Mouse (Mus musculus) midbrain, embryonic 13.5 days (tissue): Measurements from ENCODE around the gene Msantd2. TPM values are rescaled to one million over a fixed set of nuclear protein-coding genes. Genes with fewer than 3 reads are reported as not detected.
A peak's percentile ranks its signal among the peaks of the same experiment; 100 is the strongest.

ENCODE experiments used
- ATAC-seq: fragments of 200-750 bp; cut with Nextera tagmentation; 2 replicates; pipeline ENCODE4 v1.8.0; 2017; ENCODE audit warnings: mild to moderate bottlenecking, moderate TSS enrichment, moderate library complexity
- H3K27ac ChIP-seq: fragments of 300-500 bp; sonication (generic); 2 replicates; pipeline ENCODE4 v1.5.1; 2015; ENCODE audit warnings: inconsistent platforms, mild to moderate bottlenecking, moderate library complexity
- H3K27me3 ChIP-seq: fragments of 300-500 bp; sonication (generic); 2 replicates; pipeline ENCODE4 v1.6.1; 2015; ENCODE audit warnings: mild to moderate bottlenecking, inconsistent platforms
- H3K36me3 ChIP-seq: fragments of 300-500 bp; sonication (generic); 2 replicates; pipeline ENCODE4 v1.6.1; 2015; ENCODE audit warnings: mild to moderate bottlenecking, inconsistent platforms
- H3K4me1 ChIP-seq: fragments of 300-500 bp; sonication (generic); replicated peaks from 2 replicates; pipeline ENCODE4 v1.6.1; 2015; ENCODE audit warnings: inconsistent platforms
- H3K4me2 ChIP-seq: fragments of 300-500 bp; sonication (generic); replicated peaks from 2 replicates; pipeline ENCODE4 v1.6.1; 2015; ENCODE audit warnings: moderate library complexity, mild to moderate bottlenecking, inconsistent platforms
- H3K4me3 ChIP-seq: fragments of 300-500 bp; sonication (generic); replicated peaks from 2 replicates; pipeline ENCODE4 v1.5.1; 2015; ENCODE audit warnings: mild to moderate bottlenecking, inconsistent platforms
- H3K9ac ChIP-seq: fragments of 300-500 bp; sonication (generic); replicated peaks from 2 replicates; pipeline ENCODE4 v1.6.1; 2015; ENCODE audit warnings: mild to moderate bottlenecking, inconsistent platforms
- H3K9me3 ChIP-seq: fragments of 300-500 bp; sonication (generic); 2 replicates; pipeline ENCODE4 v1.6.1; 2016; ENCODE audit warnings: mild to moderate bottlenecking, inconsistent platforms
- WGBS: fragments of 180-500 bp; shearing (Covaris S2); methylation state at CpG from one replicate; pipeline ENCODE4 v1.1.7; 2015; 5-methylcytosine and 5-hydroxymethylcytosine counted together
- polyA plus RNA-seq: library from polyadenylated mRNA; unstranded; fragments of >200 nt; fragmentation: Nextera tagmentation; extraction: Ambion mirVana; gene quantifications from 2 replicates; pipeline ENCODE4 v1.2.1, GENCODE M21; 2015

The Msantd2 gene
- 36.5 and 39.5 TPM in 2 replicates for polyA plus RNA-seq

DNA sequence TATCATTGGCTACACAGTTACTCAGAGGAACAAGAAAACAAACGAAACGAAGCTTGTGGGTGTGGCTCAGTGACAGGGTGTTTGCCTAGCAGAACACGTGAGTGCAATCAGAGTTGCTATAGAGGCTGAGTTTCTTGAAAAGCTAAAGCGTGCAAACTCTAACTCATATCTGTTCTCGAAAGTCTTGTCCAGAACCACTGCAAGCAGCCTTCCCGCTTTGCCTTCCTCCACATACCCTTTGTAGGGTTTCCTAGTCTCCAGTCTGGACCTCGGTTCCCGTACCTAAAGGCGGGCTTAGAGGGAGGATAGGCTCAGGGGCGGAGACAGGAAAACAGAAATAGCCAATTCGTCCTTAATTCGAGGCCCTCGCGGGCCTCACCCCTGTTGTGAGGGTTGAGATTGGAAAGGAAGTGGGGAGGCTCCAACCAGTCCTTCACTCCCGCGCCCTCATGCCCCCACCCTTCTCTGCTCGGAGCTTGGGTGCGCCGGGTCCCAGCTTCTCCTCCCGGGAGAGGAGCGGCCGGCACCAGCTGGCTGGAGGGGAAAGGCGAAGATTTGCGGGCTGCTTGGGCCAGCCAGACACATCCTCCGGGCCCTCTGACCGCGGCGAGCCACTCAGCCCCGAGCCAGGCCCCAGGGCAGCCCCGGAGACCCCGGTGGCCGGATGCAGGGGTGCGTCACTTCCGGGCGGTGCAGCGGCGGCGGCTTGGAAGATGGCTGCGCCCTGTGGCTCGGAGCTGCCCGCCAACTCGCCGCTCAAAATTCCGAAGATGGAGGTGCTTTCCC, at the start of gene Msantd2:
Gene Msantd2, plus strand, starts transcription at position 709 of the 786 bp plus-strand sequence.
- Histone ChIP-seq H3K4me2 (peak within 1 kb of the TSS; percentile 76), H3K27me3 (no peaks in the 10 kb centered on the region), H3K36me3 (0 out of 2 replicates have a peak, but pooled peaks cover 7% of the 10 kb centered on the region), H3K9ac (peak within 1 kb of the TSS; percentile 94), H3K4me3 (peak within 1 kb of the TSS; percentile 98), H3K9me3 (no peaks in the 10 kb centered on the region), H3K4me1 (peaks cover 29% of the 10 kb centered on the region), H3K27ac (peak within 1 kb of the TSS; percentile 98)
- ATAC-seq, result peak; percentile 98
- under 1% methylated on average over 35 of the region's 44 CpGs for WGBS

GRCm38 (mm10) chr9:37452401-37452800, 36.7 kb upstream of the Msantd2 start:
- no peaks in the 10 kb centered on the region for H3K36me3 ChIP-seq
- no peak for ATAC-seq
- H3K27me3 ChIP-seq, result peaks cover 61% of the 10 kb centered on the region
- H3K4me1 ChIP-seq, result peaks cover 57% of the 10 kb centered on the region
- peak overlapping the region; percentile 65; the same call in 1 of the 2 replicates for H3K27ac ChIP-seq
- no peaks in the 10 kb centered on the region for H3K9me3 ChIP-seq
- WGBS, result under 1% methylated on average over 5 of the region's 5 CpGs
- no peak overlapping the region for H3K9ac ChIP-seq
- no peak overlapping the region for H3K4me3 ChIP-seq
- peak overlapping the region; percentile 12 for H3K4me2 ChIP-seq

- Histone ChIP-seq H3K4me1 (peaks cover 64% of the 10 kb centered on the region), H3K36me3 (no peaks in the 10 kb centered on the region), H3K27me3 (peaks cover 65% of the 10 kb centered on the region), H3K4me3 (no peak overlapping the region), H3K4me2 (no peak overlapping the region), H3K9ac (no peak overlapping the region), H3K27ac (no peak overlapping the region), H3K9me3 (no peaks in the 10 kb centered on the region)
- 27% methylated on average over 4 of the region's 4 CpGs for WGBS
- no peak for ATAC-seq
Measured at GRCm38 (mm10) chr9:37453328-37453727, 35.8 kb upstream of the Msantd2 start.

GRCm38 (mm10) chr9:37454011-37454492, 35.1 kb upstream of the Msantd2 start:
- Histone ChIP-seq H3K27ac (peak overlapping the region; percentile 49), H3K27me3 (peaks cover 67% of the 10 kb centered on the region), H3K36me3 (no peaks in the 10 kb centered on the region), H3K9ac (no peak overlapping the region), H3K9me3 (no peaks in the 10 kb centered on the region), H3K4me3 (no peak overlapping the region), H3K4me2 (0 out of 2 replicates have a peak overlapping the region, but pooled peaks have one; percentile 2), H3K4me1 (peaks cover 68% of the 10 kb centered on the region)
- 5% methylated on average over 6 of the region's 6 CpGs for WGBS
- peak; percentile 69 for ATAC-seq

DNA sequence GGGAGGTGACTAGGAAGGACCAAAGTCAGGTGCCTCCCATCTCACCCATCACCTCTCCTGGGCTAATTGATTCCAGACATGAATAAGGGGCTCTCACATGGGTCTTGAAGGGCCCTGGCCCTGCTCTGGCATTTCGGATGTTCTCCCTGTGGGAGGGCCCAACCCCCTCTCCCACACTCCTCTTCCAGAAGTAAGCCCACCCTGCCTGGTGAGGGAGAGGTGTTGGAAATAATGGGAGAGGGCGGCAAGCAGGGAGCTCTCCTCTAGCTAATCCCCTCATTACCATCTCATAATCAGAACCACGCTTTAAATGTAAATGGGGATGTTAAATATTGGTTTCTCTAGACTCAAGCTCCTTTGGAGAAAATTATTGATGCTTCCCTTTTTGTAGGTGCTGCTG, 34.1 kb upstream of the Msantd2 start:
- H3K4me3 ChIP-seq, result no peak overlapping the region
- peaks cover 71% of the 10 kb centered on the region for H3K27me3 ChIP-seq
- 6% methylated on average over 3 of the region's 3 CpGs for WGBS
- no peaks in the 10 kb centered on the region for H3K36me3 ChIP-seq
- H3K4me1 ChIP-seq, result peaks cover 74% of the 10 kb centered on the region
- no peak overlapping the region for H3K9ac ChIP-seq
- peak overlapping the region; percentile 49; the same call in 1 of the 2 replicates for H3K27ac ChIP-seq
- peak; percentile 34; the same call in 1 of the 2 replicates for ATAC-seq
- H3K4me2 ChIP-seq, result no peak overlapping the region
- no peaks in the 10 kb centered on the region for H3K9me3 ChIP-seq

DNA sequence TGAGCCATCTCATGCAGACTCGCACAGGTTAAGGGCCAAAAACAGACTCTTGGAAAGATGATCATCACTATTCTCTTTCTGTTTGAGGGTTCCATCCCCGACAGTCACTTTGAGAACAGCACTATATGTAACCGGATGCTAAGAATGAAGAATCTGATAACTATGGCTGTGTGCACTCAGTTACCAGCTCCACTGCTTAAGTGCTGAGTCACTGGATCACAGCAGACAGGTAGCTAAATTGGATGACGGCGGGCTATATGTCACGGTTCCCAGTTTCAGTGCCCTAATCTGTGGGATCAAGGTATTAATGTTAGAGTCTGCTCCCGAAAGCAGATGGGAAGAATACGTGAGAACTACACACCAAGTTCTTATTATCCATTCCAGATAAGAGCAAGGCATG, 33.3 kb upstream of the Msantd2 start:
- no peak overlapping the region for H3K4me3 ChIP-seq

DNA sequence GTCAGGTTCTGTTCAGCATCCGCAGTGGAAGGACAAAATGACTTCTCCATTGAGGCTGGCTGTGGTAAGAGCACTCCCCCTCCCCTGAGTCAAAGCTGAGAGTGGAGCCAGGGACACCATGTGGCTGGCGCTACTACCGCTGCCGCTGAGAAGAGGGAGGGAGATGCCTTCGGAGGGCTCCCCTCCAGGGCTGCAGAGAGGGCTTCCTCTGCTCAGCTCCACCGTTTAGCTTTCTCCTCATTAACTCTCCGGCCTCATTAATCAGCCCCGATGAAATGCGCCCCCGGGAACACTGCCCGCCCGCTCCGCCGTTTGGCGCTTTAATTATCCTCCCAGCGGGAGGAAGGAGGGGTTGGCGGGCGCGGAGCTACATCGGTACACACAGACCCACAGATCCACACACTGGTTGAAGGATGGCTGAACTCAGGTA, 32.6 kb upstream of the Msantd2 start:
- Histone ChIP-seq H3K4me1 (peaks cover 83% of the 10 kb centered on the region), H3K9ac (peak overlapping the region; percentile 54; the same call in 1 of the 2 replicates), H3K4me2 (peak overlapping the region; percentile 57), H3K36me3 (no peaks in the 10 kb centered on the region), H3K27ac (peak overlapping the region; percentile 63), H3K9me3 (no peaks in the 10 kb centered on the region), H3K4me3 (peak overlapping the region; percentile 34), H3K27me3 (peaks cover 73% of the 10 kb centered on the region)
- WGBS, result under 1% methylated on average over 20 of the region's 20 CpGs
- peak; percentile 78 for ATAC-seq

More for the DNA sequence above, 33.3 kb upstream of the Msantd2 start:
- Histone ChIP-seq H3K27me3 (peaks cover 71% of the 10 kb centered on the region), H3K4me2 (peak overlapping the region; percentile 57), H3K4me1 (peaks cover 83% of the 10 kb centered on the region), H3K9me3 (no peaks in the 10 kb centered on the region), H3K27ac (0 out of 2 replicates have a peak overlapping the region, but pooled peaks have one; percentile 63), H3K36me3 (no peaks in the 10 kb centered on the region), H3K9ac (no peak overlapping the region)
- ATAC-seq, result no peak
- WGBS, result 2% methylated on average over 8 of the region's 8 CpGs

DNA sequence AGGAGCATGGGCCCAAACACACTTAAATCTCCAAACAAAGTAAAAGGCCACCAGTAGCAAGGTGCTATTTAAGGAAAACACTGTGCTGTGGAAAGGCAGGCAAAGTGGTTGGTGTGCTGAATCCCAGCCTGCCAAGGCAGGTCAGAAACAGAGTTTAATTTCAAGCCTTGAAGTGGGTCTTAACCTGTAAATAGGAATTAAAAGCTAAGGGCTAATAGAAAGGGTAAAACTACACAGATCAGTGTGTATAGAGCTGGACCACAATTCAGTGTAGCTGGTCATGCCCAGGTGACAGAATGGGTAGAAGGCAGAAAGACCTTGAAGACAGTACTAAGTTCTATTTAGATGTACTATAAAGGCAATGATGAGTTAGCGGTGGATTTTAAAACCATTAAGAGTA, 32.0 kb upstream of the Msantd2 start:
- no peak for ATAC-seq
- no peaks in the 10 kb centered on the region for H3K36me3 ChIP-seq
- H3K4me1 ChIP-seq, result peaks cover 81% of the 10 kb centered on the region
- H3K27me3 ChIP-seq, result peaks cover 78% of the 10 kb centered on the region
- peak overlapping the region; percentile 63 for H3K27ac ChIP-seq
- H3K9ac ChIP-seq, result no peak overlapping the region
- H3K4me2 ChIP-seq, result 0 out of 2 replicates have a peak overlapping the region, but pooled peaks have one; percentile 57
- no peak overlapping the region for H3K4me3 ChIP-seq
- no peaks in the 10 kb centered on the region for H3K9me3 ChIP-seq
- WGBS, result 33% methylated on average over 1 of the region's 1 CpGs

DNA sequence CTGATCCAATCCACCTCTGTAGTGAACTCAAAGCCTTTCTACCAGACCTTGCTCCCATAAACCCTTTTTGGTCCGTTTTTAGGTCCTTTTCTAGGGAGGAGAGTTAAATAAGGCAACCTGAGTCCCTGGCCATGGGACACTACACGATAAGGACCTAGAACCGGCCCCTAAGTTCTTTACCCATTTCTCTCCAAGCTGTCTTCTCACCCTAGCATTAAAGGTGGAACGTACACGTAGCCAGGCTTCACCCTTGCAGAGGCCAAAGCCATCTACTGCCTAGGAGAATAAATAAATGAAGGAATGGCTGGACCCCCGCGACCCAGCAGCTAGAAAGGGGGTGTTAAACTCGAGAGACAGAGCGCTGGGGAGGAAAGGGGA, 29.5 kb upstream of the Msantd2 start:
- H3K4me2 ChIP-seq, result peak overlapping the region; percentile 94
- peaks cover 62% of the 10 kb centered on the region for H3K4me1 ChIP-seq
- H3K4me3 ChIP-seq, result peak overlapping the region; percentile 51
- H3K9ac ChIP-seq, result peak overlapping the region; percentile 77
- peak overlapping the region; percentile 88 for H3K27ac ChIP-seq
- no peak for ATAC-seq
- peaks cover 81% of the 10 kb centered on the region for H3K27me3 ChIP-seq
- no peaks in the 10 kb centered on the region for H3K36me3 ChIP-seq
- H3K9me3 ChIP-seq, result no peaks in the 10 kb centered on the region
- WGBS, result under 1% methylated on average over 9 of the region's 9 CpGs

DNA sequence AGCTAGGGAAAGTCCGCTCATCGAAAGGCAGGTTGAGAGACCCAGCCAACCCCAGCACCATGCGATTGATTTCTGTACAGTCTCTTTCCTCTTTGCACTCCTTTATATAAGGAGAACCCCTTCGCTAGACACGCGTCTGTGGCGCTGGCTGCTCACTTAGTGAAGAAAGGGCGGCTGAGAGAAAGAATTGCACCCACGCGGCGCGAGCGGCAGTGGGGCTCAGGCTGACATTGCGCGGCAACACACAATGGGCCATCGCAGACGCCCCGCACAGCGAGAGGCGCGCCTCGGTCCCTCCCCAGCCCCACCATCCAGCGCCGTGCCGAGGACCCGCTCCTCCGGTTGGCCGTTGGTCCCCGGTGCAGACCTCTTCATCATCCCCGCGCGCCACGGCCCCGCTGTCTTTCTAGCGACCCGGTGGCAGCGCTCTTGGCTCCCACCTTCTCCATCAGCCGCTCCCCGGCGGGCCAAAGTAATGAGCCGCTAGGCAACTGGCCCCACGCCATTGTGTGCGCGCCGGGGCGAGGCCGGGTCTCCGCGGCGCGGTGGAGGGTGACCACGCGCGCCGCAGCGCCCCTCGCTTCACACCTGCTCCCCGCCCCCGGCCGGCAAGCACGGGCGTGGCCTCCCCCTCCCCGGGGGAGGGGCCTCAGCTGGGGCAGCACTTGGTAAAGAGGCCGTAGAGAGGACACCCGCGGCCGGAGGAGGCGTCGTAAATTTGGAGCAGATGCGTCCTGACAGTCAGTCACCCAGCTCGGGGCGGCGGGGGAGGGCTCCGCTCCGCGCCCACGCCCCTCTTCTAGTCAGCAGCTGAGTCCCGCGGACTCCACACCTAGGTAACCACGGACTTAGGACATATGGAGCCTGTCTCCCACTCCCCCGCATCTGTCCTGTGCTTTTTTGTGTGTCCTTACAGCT, 28.8 kb upstream of the Msantd2 start:
- Histone ChIP-seq H3K4me2 (peak overlapping the region; percentile 94), H3K36me3 (no peaks in the 10 kb centered on the region), H3K9me3 (no peaks in the 10 kb centered on the region), H3K4me1 (peaks cover 55% of the 10 kb centered on the region), H3K27me3 (peaks cover 81% of the 10 kb centered on the region), H3K9ac (peak overlapping the region; percentile 77), H3K4me3 (peak overlapping the region; percentile 51), H3K27ac (peak overlapping the region; percentile 88)
- ATAC-seq, result peak; percentile 67
- WGBS, result under 1% methylated on average over 81 of the region's 81 CpGs

DNA sequence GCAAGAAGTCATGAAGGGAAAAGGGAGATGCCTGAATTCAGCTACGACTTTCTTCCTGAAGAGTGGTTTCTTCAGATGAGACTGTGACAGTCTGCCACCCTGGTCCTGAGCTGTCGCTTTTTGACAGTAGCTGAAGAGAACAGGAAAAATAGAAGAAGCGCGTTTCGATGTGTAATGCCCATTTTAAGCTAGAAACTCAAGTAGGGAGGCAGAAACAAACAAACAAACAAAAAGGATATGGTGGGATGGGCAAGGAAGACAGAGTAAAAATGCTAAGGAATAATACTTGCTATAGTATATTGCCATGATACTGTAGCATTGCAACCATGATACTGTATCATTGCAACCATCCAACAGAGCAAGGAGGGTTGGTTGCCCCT, 28.2 kb upstream of the Msantd2 start:
- H3K27me3 ChIP-seq, result peaks cover 77% of the 10 kb centered on the region
- H3K36me3 ChIP-seq, result no peaks in the 10 kb centered on the region
- 8% methylated on average over 5 of the region's 5 CpGs for WGBS
- H3K9me3 ChIP-seq, result no peaks in the 10 kb centered on the region
- H3K9ac ChIP-seq, result peak overlapping the region; percentile 77
- no peak for ATAC-seq
- peak overlapping the region; percentile 51 for H3K4me3 ChIP-seq
- peak overlapping the region; percentile 94 for H3K4me2 ChIP-seq
- H3K4me1 ChIP-seq, result peaks cover 49% of the 10 kb centered on the region
- peak overlapping the region; percentile 88 for H3K27ac ChIP-seq
